In the genomic region with DNA sequence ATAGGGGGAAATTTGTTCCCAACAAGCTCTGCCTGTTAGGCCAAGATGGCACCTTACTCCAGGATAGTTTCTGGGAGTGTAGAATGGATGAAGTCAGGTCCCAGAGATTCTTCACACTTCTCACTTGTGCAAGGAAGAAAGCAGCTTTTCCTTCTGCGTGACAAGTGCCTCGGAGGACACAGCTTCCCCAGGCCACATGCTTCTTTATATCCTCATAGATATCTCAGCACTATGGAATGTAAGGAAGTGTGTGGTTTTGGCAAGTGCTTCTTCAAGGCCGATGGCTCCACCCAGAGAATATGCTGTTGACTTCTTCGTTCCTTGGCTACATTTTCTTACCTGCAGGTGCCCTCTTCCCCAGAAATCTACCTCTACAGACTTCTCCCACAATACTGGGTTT, we compare ENCODE assay signal across 30 mouse cellular contexts. TPM values are rescaled to one million over a fixed set of nuclear protein-coding genes. Genes with fewer than 3 reads are reported as not detected.
"Had no signal": no experiment of that assay in that cellular context is flagged by ENCODE, and none has a peak within 500 bp of the region (broad histone marks: within the 10 kb centered on the region; RNA-seq: fewer than 3 reads in every experiment).

No protein-coding gene starts in this region.

- H3K27ac ChIP-seq: kidney, postnatal 0 days; layer of hippocampus, adult 2 months; limb, embryonic 10.5 days; limb, embryonic 13.5 days; liver, embryonic 12.5 days; liver, embryonic 15.5 days; lung, embryonic 15.5 days; midbrain, embryonic 12.5 days; neural tube, embryonic 12.5 days; neural tube, embryonic 15.5 days; stomach, postnatal 0 days had no signal

- H3K4me1 ChIP-seq: limb, embryonic 10.5 days; limb, embryonic 13.5 days; liver, embryonic 12.5 days; liver, embryonic 15.5 days; lung, embryonic 15.5 days; megakaryocyte, embryonic 14.5 days; neural tube, embryonic 15.5 days had no signal

- H3K4me3 ChIP-seq: layer of hippocampus, adult 2 months; limb, embryonic 10.5 days; limb, embryonic 13.5 days; liver, embryonic 12.5 days; liver, embryonic 15.5 days; lung, embryonic 15.5 days; megakaryocyte, embryonic 14.5 days; midbrain, embryonic 12.5 days; neural tube, embryonic 12.5 days; neural tube, embryonic 15.5 days had no signal

- DNase-seq: kidney, postnatal 25 days; layer of hippocampus, adult 9-11 months; liver; lung, adult 18-20 months; lung, postnatal 10 days; lung, postnatal 36 days; right cerebral cortex, adult 18-20 months; right cerebral cortex, postnatal 14 days; right cerebral cortex, postnatal 4 days; thymus, adult 2 months; thymus, postnatal 14 days; thymus, postnatal 4 days had no signal

RNA-seq across cellular contexts. Expression of a gene that starts 51.9 kb away (rescaled TPM):
- total RNA-seq: layer of hippocampus, adult 2 months; layer of hippocampus, postnatal 25 days; left cerebral cortex, adult 18-20 months; left cerebral cortex, postnatal 25 days had no signal
- polyA plus RNA-seq: kidney, embryonic 14.5 days; kidney, postnatal 0 days; limb, embryonic 10.5 days; limb, embryonic 13.5 days; liver, embryonic 12.5 days; liver, embryonic 15.5 days; lung, embryonic 15.5 days; midbrain, embryonic 12.5 days; midbrain, embryonic 16.5 days; neural tube, embryonic 12.5 days; neural tube, embryonic 15.5 days; stomach, embryonic 14.5 days; stomach, postnatal 0 days had no signal
